Mouse (Mus musculus) heart, adult 2 months (tissue): Measurements from ENCODE around the gene Mpdu1.
A peak's percentile ranks its signal among the peaks of the same experiment; 100 is the strongest.

ENCODE experiments used
- CTCF ChIP-seq: fragments of 200-600 bp; IDR thresholded peaks from 2 replicates; pipeline ENCODE4 v1.8.1; 2022; ENCODE audit warnings: antibody characterized with exemption, mild to moderate bottlenecking, moderate library complexity
- EP300 ChIP-seq: fragments of 200-500 bp; IDR thresholded peaks from 2 replicates; pipeline ENCODE4 v1.6.1; 2011; ENCODE audit warnings: low read depth, low read length, control low read depth; ENCODE audit not compliant: insufficient read depth
- POLR2A ChIP-seq: fragments of 200-500 bp; IDR thresholded peaks from 2 replicates; pipeline ENCODE4 v1.6.1; 2011; ENCODE audit warnings: mild to moderate bottlenecking, low read depth, low read length, control low read depth; ENCODE audit not compliant: insufficient read depth

- TF ChIP-seq CTCF = no peak
- 0 out of 2 replicates have a peak, but pooled peaks have one; percentile 5 for TF ChIP-seq POLR2A
- TF ChIP-seq EP300 = no peak
These were observed 27.4 kb upstream of the Mpdu1 start for GRCm38 (mm10) chr11:69689891-69690290.
